ENCODE assay signal across 8 mouse cellular contexts in genomic region chr7:96914031-96914430, GRCm38 (mm10). TPM values are rescaled to one million over a fixed set of nuclear protein-coding genes. Genes with fewer than 3 reads are reported as not detected.
A peak's percentile ranks its signal among the peaks of the same experiment; 100 is the strongest.
DNase-seq lines count a peak whose midpoint lies in the region; ATAC-seq lines count a peak whose summit lies in the region.

No protein-coding gene starts in this region.

- no peak overlapping the region for H3K4me3 ChIP-seq in embryonic facial prominence, embryonic 11.5 days (ENCODE audit: low read depth, low read length)
- no peak overlapping the region for H3K4me3 ChIP-seq in heart, embryonic 10.5 days
- no peak overlapping the region for H3K4me3 ChIP-seq in liver, embryonic 16.5 days (ENCODE audit: low read depth, low read length)

- no peak overlapping the region for H3K9ac ChIP-seq in embryonic facial prominence, embryonic 11.5 days (replicated peaks; ENCODE audit: low read length)
- no peak overlapping the region for H3K9ac ChIP-seq in liver, embryonic 16.5 days (ENCODE audit: low read depth, low read length)

- H3K4me2 ChIP-seq in embryonic facial prominence, embryonic 11.5 days (ENCODE audit: low read depth, low read length): no peak overlapping the region
- H3K4me2 ChIP-seq in liver, embryonic 16.5 days (ENCODE audit: low read depth, low read length): no peak overlapping the region

- H3K27me3 ChIP-seq in embryonic facial prominence, embryonic 11.5 days (ENCODE audit: control insufficient read depth, insufficient read depth, low read length): no peaks in the 10 kb centered on the region
- peaks cover 61% of the 10 kb centered on the region for H3K27me3 ChIP-seq in heart, embryonic 10.5 days (ENCODE audit: insufficient read depth, poor library complexity, severe bottlenecking)
- no peaks in the 10 kb centered on the region for H3K27me3 ChIP-seq in liver, embryonic 16.5 days (ENCODE audit: control insufficient read depth, insufficient read depth, low read depth, low read length)

- H3K27ac ChIP-seq in embryonic facial prominence, embryonic 11.5 days (replicated peaks; ENCODE audit: low read depth, low read length): no peak overlapping the region
- H3K27ac ChIP-seq in heart, embryonic 10.5 days: no peak overlapping the region
- no peak overlapping the region for H3K27ac ChIP-seq in liver, embryonic 16.5 days (ENCODE audit: low read length)

- H3K9me3 ChIP-seq in embryonic facial prominence, embryonic 11.5 days (replicated peaks; ENCODE audit: control insufficient read depth, low read length): no peaks in the 10 kb centered on the region
- no peaks in the 10 kb centered on the region for H3K9me3 ChIP-seq in heart, embryonic 10.5 days
- no peaks in the 10 kb centered on the region for H3K9me3 ChIP-seq in liver, embryonic 16.5 days (replicated peaks; ENCODE audit: control insufficient read depth, low read length)

- peaks cover 3% of the 10 kb centered on the region; the same call in 1 of the 2 replicates for H3K4me1 ChIP-seq in embryonic facial prominence, embryonic 11.5 days (ENCODE audit: control insufficient read depth, insufficient read depth, low read length)
- no peaks in the 10 kb centered on the region for H3K4me1 ChIP-seq in heart, embryonic 10.5 days
- no peaks in the 10 kb centered on the region for H3K4me1 ChIP-seq in liver, embryonic 16.5 days (ENCODE audit: control insufficient read depth, low read depth, low read length)

- DNase-seq in CD4-positive helper T cell, adult 2 months (ENCODE audit: low read depth, low spot score): peak; percentile 63
- peak; percentile 86 for DNase-seq in adrenal gland, postnatal 25 days
- peak; percentile 93 for DNase-seq in embryonic facial prominence, embryonic 11.5 days (ENCODE audit: low spot score)
- DNase-seq in heart, embryonic 10.5 days (ENCODE audit: low spot score): peak; percentile 89
- peak; percentile 72 to 90 for DNase-seq in kidney, postnatal 36 days
- peak; percentile 44 for DNase-seq in ovary, adult 18-20 months (ENCODE audit: low spot score)
- DNase-seq in thymus, adult 18-20 months: peak; percentile 23 to 41

- 7% methylated on average over 6 of the region's 6 CpGs for WGBS in embryonic facial prominence, embryonic 11.5 days
- 9% methylated on average over 6 of the region's 6 CpGs for WGBS in heart, embryonic 10.5 days
- 3% methylated on average over 6 of the region's 6 CpGs for WGBS in liver, embryonic 16.5 days (ENCODE audit: insufficient replicate concordance)

- H3K36me3 ChIP-seq in embryonic facial prominence, embryonic 11.5 days (replicated peaks; ENCODE audit: control insufficient read depth, insufficient read depth, low read depth, low read length): no peaks in the 10 kb centered on the region
- H3K36me3 ChIP-seq in heart, embryonic 10.5 days: no peaks in the 10 kb centered on the region
- no peaks in the 10 kb centered on the region for H3K36me3 ChIP-seq in liver, embryonic 16.5 days (ENCODE audit: control insufficient read depth, insufficient read depth)

- ATAC-seq in embryonic facial prominence, embryonic 11.5 days (replicated peaks; ENCODE audit: insufficient number of reproducible peaks, low FRiP score, low TSS enrichment, low read depth): no peak
- ATAC-seq in liver, embryonic 16.5 days (ENCODE audit: low read depth): peak; percentile 50; the same call in 1 of the 2 replicates

RNA-seq across cellular contexts. Expression of gene Nars2, which starts 37.3 kb away (rescaled TPM):
- 19.3 and 19.9 TPM in 2 replicates for total RNA-seq in adrenal gland, postnatal 25 days (2021)
- polyA plus RNA-seq in embryonic facial prominence, embryonic 11.5 days (2014; fragmentation: Nextera tagmentation; extraction: Ambion mirVana): 23.0 and 25.3 TPM in 2 replicates
- polyA plus RNA-seq in heart, embryonic 10.5 days (2016; fragmentation: Nextera tagmentation; extraction: Ambion mirVana): 22.1 and 22.5 TPM in 2 replicates
- 14.0 and 14.4 TPM in 2 replicates for polyA plus RNA-seq in liver, embryonic 16.5 days (2015; fragmentation: Nextera tagmentation; extraction: Ambion mirVana)

Comparison
In these comparisons a context has a peak if more than half of its experiments do, and no peak if none do; other contexts are left out.
1. DNase-seq: peak in every context shown above with its lines; median percentile 93 in embryonic facial prominence, embryonic 11.5 days; 89 in heart, embryonic 10.5 days; 86 in adrenal gland, postnatal 25 days; 81 in kidney, postnatal 36 days; 63 in CD4-positive helper T cell, adult 2 months; 44 in ovary, adult 18-20 months; 32 in thymus, adult 18-20 months.